Mouse (Mus musculus) hindbrain, postnatal 0 days (tissue): ENCODE measurements at regions not wholly inside any gene's neighbourhood (a gene's known extent, or its start where the extent isn't known, plus 50 kb on each side); places are given as distances from the start of the nearest gene placed in this dataset.
A peak's percentile ranks its signal among the peaks of the same experiment; 100 is the strongest.

Source experiments
- ATAC-seq: fragments of 200-750 bp; cut with Nextera tagmentation; 2 replicates; pipeline ENCODE4 v1.8.0; 2017; ENCODE audit warnings: mild to moderate bottlenecking, moderate TSS enrichment, moderate library complexity
- DNase-seq: peaks from one replicate; pipeline ENCODE4 v3.0.0-alpha.2; 2015; ENCODE audit warnings: low spot score
- H3K27ac ChIP-seq: fragments of 300-500 bp; sonication (generic); 2 replicates; pipeline ENCODE4 v1.5.1; 2014; ENCODE audit warnings: mild to moderate bottlenecking
- H3K27me3 ChIP-seq: fragments of 300-500 bp; sonication (generic); 2 replicates; pipeline ENCODE4 v1.6.1; 2014; ENCODE audit warnings: low read length, mixed read lengths; ENCODE audit not compliant: insufficient read depth
- H3K36me3 ChIP-seq: fragments of 300-500 bp; sonication (generic); 2 replicates; pipeline ENCODE4 v1.6.1; 2014; ENCODE audit warnings: low read length, mixed read lengths; ENCODE audit not compliant: insufficient read depth
- H3K4me1 ChIP-seq: fragments of 300-500 bp; sonication (generic); 2 replicates; pipeline ENCODE4 v1.6.1; 2014; ENCODE audit warnings: antibody characterized with exemption, low read length, mixed read lengths; ENCODE audit not compliant: insufficient read depth
- H3K4me2 ChIP-seq: fragments of 300-500 bp; sonication (generic); 2 replicates; pipeline ENCODE4 v1.6.1; 2014; ENCODE audit warnings: low read depth, mild to moderate bottlenecking, low read length, moderate library complexity, mixed read lengths
- H3K4me3 ChIP-seq: fragments of 300-500 bp; sonication (generic); 2 replicates; pipeline ENCODE4 v1.5.1; 2014; ENCODE audit warnings: low read length
- H3K9ac ChIP-seq: fragments of 300-500 bp; sonication (generic); replicated peaks from 2 replicates; pipeline ENCODE4 v1.6.1; 2014; ENCODE audit warnings: mild to moderate bottlenecking, low read length, moderate library complexity, mixed read lengths
- H3K9me3 ChIP-seq: fragments of 300-500 bp; sonication (generic); 2 replicates; pipeline ENCODE4 v1.6.1; 2016; ENCODE audit warnings: low read length, mixed read lengths
- CTCF ChIP-seq: IDR thresholded peaks from 2 replicates; pipeline ENCODE4 v1.5.1; 2016; ENCODE audit warnings: antibody characterized with exemption, control low read depth, low read depth
- WGBS: fragments of 180-500 bp; shearing (Covaris S2); extraction: QIAGEN DNeasy Blood & Tissue Kit; methylation state at CpG from one replicate; pipeline ENCODE4 v1.1.7; 2014; 5-methylcytosine and 5-hydroxymethylcytosine counted together

DNA sequence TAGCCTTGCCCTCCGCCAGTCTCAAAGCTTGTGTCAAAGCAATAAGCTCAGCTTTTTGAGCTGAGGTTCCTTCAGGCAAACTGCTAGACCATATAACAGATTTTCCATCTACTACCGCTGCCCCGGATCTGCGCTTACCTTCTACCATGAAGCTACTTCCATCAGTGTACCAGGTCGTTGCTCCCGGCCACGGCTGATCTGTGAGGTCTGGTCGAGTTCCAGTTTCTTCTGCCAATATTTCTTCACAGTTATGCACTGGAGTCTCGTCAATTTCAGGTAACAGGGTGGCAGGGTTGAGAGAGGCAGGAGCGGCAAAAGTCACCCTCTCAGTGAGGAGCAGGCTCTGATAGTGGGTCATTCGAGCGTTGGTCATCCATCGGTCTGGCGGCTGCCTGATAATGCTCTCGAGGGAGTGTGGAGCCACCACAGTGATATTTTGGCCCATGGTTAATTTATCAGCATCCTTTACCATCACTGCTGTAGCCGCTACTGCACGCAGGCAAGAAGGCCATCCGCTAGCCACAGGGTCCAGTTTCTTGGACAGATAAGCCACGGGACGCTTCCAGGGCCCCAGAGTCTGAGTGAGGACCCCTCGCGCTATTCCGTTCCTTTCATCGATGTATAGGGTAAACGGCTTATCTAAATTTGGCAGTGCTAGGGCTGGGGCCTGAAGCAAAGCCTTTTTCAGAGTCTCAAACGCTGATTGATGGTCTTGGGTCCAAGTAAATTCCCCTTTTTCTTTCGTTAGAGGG, 276.0 kb downstream of the Gm21863 start:
- Histone ChIP-seq H3K4me1 (no peaks in the 10 kb centered on the region), H3K27ac (no peak overlapping the region), H3K4me2 (no peak overlapping the region), H3K27me3 (no peaks in the 10 kb centered on the region), H3K4me3 (no peak overlapping the region), H3K36me3 (no peaks in the 10 kb centered on the region), H3K9me3 (peaks cover 77% of the 10 kb centered on the region), H3K9ac (no peak overlapping the region)
- ATAC-seq (no peak), DNase-seq (no peak)
- WGBS: 71% methylated on average over 27 of the region's 27 CpGs
- no peak for TF ChIP-seq CTCF

DNA sequence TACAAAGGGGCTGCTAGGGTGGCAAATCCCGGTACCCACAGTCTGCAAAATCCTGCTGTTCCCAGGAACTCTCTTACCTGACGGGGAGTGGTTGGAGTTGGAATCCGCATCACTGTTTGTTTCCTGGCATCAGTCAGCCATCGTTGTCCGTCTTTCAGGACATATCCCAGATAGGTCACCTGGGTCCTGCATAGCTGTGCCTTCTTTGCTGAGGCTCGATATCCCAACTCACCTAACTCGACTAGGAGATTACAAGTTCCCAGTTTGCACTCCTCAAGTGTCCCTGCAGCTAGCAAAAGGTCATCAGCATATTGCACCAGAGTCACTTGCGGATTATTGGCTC, 276.6 kb downstream of the Gm21863 start:
- H3K4me3 ChIP-seq: no peak overlapping the region
- H3K9me3 ChIP-seq: peaks cover 77% of the 10 kb centered on the region
- no peaks in the 10 kb centered on the region for H3K4me1 ChIP-seq
- ATAC-seq: no peak
- H3K27ac ChIP-seq: no peak overlapping the region
- no peak overlapping the region for H3K9ac ChIP-seq
- no peak overlapping the region for H3K4me2 ChIP-seq
- WGBS: 71% methylated on average over 8 of the region's 8 CpGs
- no peak for TF ChIP-seq CTCF
- peak; percentile 7 for DNase-seq
- H3K36me3 ChIP-seq: no peaks in the 10 kb centered on the region
- no peaks in the 10 kb centered on the region for H3K27me3 ChIP-seq

DNA sequence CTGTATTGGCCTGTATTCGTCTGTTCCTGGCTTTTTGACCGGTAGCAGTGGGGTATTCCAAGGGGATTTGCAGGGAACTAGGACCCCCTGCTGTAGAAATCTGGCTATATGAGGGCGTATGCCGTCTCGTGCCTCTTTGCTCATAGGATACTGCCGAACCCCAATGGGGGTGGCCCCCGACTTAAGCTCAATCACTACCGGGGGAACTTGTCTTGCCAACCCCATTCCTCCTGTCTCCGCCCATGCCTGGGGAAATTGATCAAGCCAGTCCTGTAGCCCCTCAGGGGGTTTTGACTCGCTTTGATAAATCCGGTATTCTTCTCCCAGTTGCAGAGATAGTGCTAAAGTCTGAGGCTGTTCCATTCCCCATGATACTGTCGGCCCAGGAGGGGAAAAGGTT, 277.2 kb downstream of the Gm21863 start:
- no peak overlapping the region for H3K4me2 ChIP-seq
- no peaks in the 10 kb centered on the region for H3K36me3 ChIP-seq
- H3K9ac ChIP-seq: no peak overlapping the region
- H3K4me1 ChIP-seq: no peaks in the 10 kb centered on the region
- no peak for TF ChIP-seq CTCF
- ATAC-seq: 0 out of 2 replicates have a peak, but pooled peaks have one; percentile 38
- peaks cover 77% of the 10 kb centered on the region for H3K9me3 ChIP-seq
- DNase-seq: peak; percentile 3
- no peak overlapping the region for H3K4me3 ChIP-seq
- H3K27ac ChIP-seq: no peak overlapping the region
- H3K27me3 ChIP-seq: no peaks in the 10 kb centered on the region
- 75% methylated on average over 12 of the region's 12 CpGs for WGBS

GRCm38 (mm10) chr12:20231986-20232541, 277.8 kb downstream of the Gm21863 start:
- DNase-seq (peak; percentile 1), ATAC-seq (no peak)
- Histone ChIP-seq H3K4me1 (no peaks in the 10 kb centered on the region), H3K9ac (no peak overlapping the region), H3K4me2 (no peak overlapping the region), H3K4me3 (0 out of 2 replicates have a peak overlapping the region, but pooled peaks have one; percentile 0), H3K36me3 (no peaks in the 10 kb centered on the region), H3K27me3 (no peaks in the 10 kb centered on the region), H3K9me3 (peaks cover 71% of the 10 kb centered on the region), H3K27ac (no peak overlapping the region)
- WGBS: 71% methylated on average over 14 of the region's 14 CpGs
- TF ChIP-seq CTCF: no peak

DNA sequence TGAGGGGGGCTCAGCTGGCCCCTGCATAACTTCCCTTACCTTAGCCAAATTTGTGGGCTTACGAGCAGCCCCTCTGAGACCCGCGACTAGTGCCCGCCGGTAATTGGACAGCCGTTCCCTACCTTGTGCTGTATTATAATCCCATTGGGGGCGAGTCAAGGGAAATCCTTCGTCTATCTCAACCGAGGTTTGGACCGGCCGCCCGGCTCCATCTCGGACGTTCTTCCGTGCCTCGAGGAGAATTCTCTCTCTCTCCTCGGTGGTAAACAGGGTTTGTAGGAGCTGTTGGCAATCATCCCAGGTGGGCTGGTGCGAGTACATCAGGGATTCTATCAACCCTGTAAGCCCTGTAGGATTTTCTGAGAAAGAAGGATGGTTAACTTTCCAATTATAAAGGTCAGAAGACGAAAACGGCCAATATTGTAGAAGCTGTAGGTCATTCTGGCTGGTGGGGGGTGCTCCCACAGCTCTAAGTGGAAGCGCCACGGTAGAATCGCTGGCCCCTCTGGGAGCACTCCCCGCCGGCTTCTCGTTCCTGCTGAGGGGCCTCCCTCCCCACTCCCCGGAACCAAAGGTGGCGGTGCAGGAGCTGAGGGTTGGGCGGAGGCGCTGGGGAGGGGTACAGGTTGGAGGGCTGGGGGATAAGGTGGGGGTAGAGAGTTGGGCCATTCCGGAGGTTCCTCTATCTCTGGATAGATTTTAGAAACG, 278.6 kb downstream of the Gm21863 start:
- Histone ChIP-seq H3K4me1 (no peaks in the 10 kb centered on the region), H3K4me2 (no peak overlapping the region), H3K36me3 (no peaks in the 10 kb centered on the region), H3K27ac (no peak overlapping the region), H3K9me3 (peaks cover 63% of the 10 kb centered on the region), H3K4me3 (peak overlapping the region; percentile 1; the same call in 1 of the 2 replicates), H3K27me3 (no peaks in the 10 kb centered on the region), H3K9ac (no peak overlapping the region)
- TF ChIP-seq CTCF: no peak
- DNase-seq (peak; percentile 5), ATAC-seq (peak; percentile 58)
- 71% methylated on average over 32 of the region's 32 CpGs for WGBS

- no peak overlapping the region for H3K4me2 ChIP-seq
- H3K4me3 ChIP-seq: peak overlapping the region; percentile 1; the same call in 1 of the 2 replicates
- no peak for TF ChIP-seq CTCF
- H3K4me1 ChIP-seq: no peaks in the 10 kb centered on the region
- peaks cover 57% of the 10 kb centered on the region for H3K9me3 ChIP-seq
- H3K9ac ChIP-seq: no peak overlapping the region
- DNase-seq: peak; percentile 4
- H3K27me3 ChIP-seq: no peaks in the 10 kb centered on the region
- H3K27ac ChIP-seq: no peak overlapping the region
- no peaks in the 10 kb centered on the region for H3K36me3 ChIP-seq
- ATAC-seq: peak; percentile 50
- WGBS: 75% methylated on average over 17 of the region's 17 CpGs
Measured at GRCm38 (mm10) chr12:20233454-20233831, 279.1 kb downstream of the Gm21863 start.
